Mouse (Mus musculus) fat pad, adult 2 months (tissue): ENCODE data around the gene Gm10139.
"Not testable (repeated sequence)": the region's sequence is repeated elsewhere in the genome, so short reads cannot be mapped to it uniquely, and the experiment has no call there.

Source experiments
- DNase-seq: peaks from one replicate; pipeline ENCODE4 v3.0.0-alpha.2; 2011; ENCODE audit warnings: low read depth, low spot score; ENCODE audit errors: extremely low read depth

The Gm10139 gene

DNA sequence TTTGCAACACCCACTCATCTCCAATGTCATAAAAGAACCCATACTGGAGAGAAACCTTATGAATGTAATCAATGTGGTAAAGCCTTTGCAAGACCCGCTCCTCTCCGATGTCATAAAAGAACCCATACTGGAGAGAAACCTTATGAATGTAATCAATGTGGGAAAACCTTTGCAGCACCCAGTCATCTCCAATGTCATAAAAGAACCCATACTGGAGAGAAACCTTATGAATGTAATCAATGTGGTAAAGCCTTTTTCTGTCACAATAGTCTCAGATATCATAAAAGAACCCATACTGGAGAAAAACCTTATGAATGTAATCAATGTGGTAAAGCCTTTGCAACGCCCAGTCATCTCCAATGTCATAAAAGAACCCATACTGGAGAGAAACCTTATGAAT, at the start of gene Gm10139:
Gene Gm10139, plus strand, starts transcription at position 301 of the 400 bp plus-strand sequence.
- DNase-seq = not testable (repeated sequence)

DNA sequence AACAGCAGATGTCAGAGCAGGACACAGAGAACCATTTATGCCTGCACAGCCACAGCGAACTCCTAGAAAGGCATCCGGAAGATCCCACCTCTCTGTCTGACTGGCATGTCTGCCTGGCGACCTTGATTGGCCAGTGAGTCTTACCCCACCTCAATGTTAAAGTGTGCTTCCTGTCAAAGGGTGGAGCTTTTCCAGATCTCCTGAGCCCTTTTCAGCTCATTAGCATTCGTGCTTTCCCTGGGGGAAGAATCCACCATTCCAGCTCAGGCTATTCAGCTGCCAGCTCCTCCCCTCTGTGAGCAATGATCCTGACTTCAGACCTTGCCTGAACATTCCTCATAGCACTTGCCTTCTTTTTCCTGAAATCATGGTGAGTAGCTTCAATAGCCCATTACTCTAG, 45.2 kb downstream of the Gm10139 start:
- not testable (repeated sequence) for DNase-seq
